Mouse (Mus musculus): ENCODE measurements around the gene Gm20388. TPM values are rescaled to one million over a fixed set of nuclear protein-coding genes. Genes with fewer than 3 reads are reported as not detected.

The Gm20388 gene
- polyA plus RNA-seq, 1 experiment from 2014 or later, result 2.5 TPM

- no peaks in the 10 kb centered on the region for H3K9me3 ChIP-seq (replicated peaks)
- no peak for DNase-seq (ENCODE audit: low spot score)
- 32% methylated on average over 18 of the region's 18 CpGs for WGBS
- H3K36me3 ChIP-seq, result no peaks in the 10 kb centered on the region
- H3K4me3 ChIP-seq, result no peak overlapping the region
- peaks cover 38% of the 10 kb centered on the region for H3K4me1 ChIP-seq
- H3K27ac ChIP-seq, result no peak overlapping the region
- H3K27me3 ChIP-seq (ENCODE audit: low read depth, poor library complexity, severe bottlenecking), result peaks cover 91% of the 10 kb centered on the region
Measured at GRCm38 (mm10) chr8:121023736-121024135, 1113.1 kb downstream of the Gm20388 start.

- no peak overlapping the region for H3K27ac ChIP-seq
- 72% methylated on average over 5 of the region's 5 CpGs for WGBS
Measured at GRCm38 (mm10) chr8:121025486-121025885, 1114.8 kb downstream of the Gm20388 start.

GRCm38 (mm10) chr8:121027787-121028186 is 1117.1 kb downstream of the Gm20388 start:
- Histone ChIP-seq H3K36me3 (no peaks in the 10 kb centered on the region), H3K27me3 (ENCODE audit: low read depth, poor library complexity, severe bottlenecking) (peaks cover 90% of the 10 kb centered on the region), H3K4me3 (no peak overlapping the region), H3K27ac (peak overlapping the region; percentile 6; the same call in 1 of the 2 replicates), H3K4me1 (peaks cover 26% of the 10 kb centered on the region), H3K9me3 (replicated peaks) (no peaks in the 10 kb centered on the region)
- no peak for DNase-seq (ENCODE audit: low spot score)
- 17% methylated on average over 13 of the region's 13 CpGs for WGBS

More at GRCm38 (mm10) chr8:121025486-121025885, 1114.8 kb downstream of the Gm20388 start:
- no peak overlapping the region for H3K4me3 ChIP-seq
- H3K27me3 ChIP-seq (ENCODE audit: low read depth, poor library complexity, severe bottlenecking), result peaks cover 90% of the 10 kb centered on the region
- DNase-seq (ENCODE audit: low spot score), result no peak
- H3K4me1 ChIP-seq, result peaks cover 43% of the 10 kb centered on the region
- no peaks in the 10 kb centered on the region for H3K36me3 ChIP-seq
- no peaks in the 10 kb centered on the region for H3K9me3 ChIP-seq (replicated peaks)

GRCm38 (mm10) chr8:121029076-121029475 is 1118.4 kb downstream of the Gm20388 start:
- no peak for DNase-seq (ENCODE audit: low spot score)
- H3K4me1 ChIP-seq, result peaks cover 27% of the 10 kb centered on the region
- H3K27ac ChIP-seq, result no peak overlapping the region
- H3K9me3 ChIP-seq (replicated peaks), result no peaks in the 10 kb centered on the region
- H3K36me3 ChIP-seq, result no peaks in the 10 kb centered on the region
- no peak overlapping the region for H3K4me3 ChIP-seq
- H3K27me3 ChIP-seq (ENCODE audit: low read depth, poor library complexity, severe bottlenecking), result peaks cover 90% of the 10 kb centered on the region
- 94% methylated on average over 6 of the region's 6 CpGs for WGBS

GRCm38 (mm10) chr8:121030496-121031040 is 1119.9 kb downstream of the Gm20388 start:
- Histone ChIP-seq H3K4me1 (peaks cover 30% of the 10 kb centered on the region), H3K27ac (no peak overlapping the region), H3K9me3 (replicated peaks) (no peaks in the 10 kb centered on the region), H3K36me3 (no peaks in the 10 kb centered on the region), H3K27me3 (ENCODE audit: low read depth, poor library complexity, severe bottlenecking) (peaks cover 92% of the 10 kb centered on the region), H3K4me3 (no peak overlapping the region)
- 78% methylated on average over 10 of the region's 10 CpGs for WGBS
- no peak for DNase-seq (ENCODE audit: low spot score)

GRCm38 (mm10) chr8:121033299-121034013 is 1122.8 kb downstream of the Gm20388 start:
- 49% methylated on average over 20 of the region's 20 CpGs for WGBS
- no peak overlapping the region for H3K4me3 ChIP-seq
- no peaks in the 10 kb centered on the region for H3K36me3 ChIP-seq
- no peaks in the 10 kb centered on the region for H3K9me3 ChIP-seq (replicated peaks)
- H3K27ac ChIP-seq, result no peak overlapping the region
- peaks cover 19% of the 10 kb centered on the region for H3K4me1 ChIP-seq
- H3K27me3 ChIP-seq (ENCODE audit: low read depth, poor library complexity, severe bottlenecking), result peaks cover 96% of the 10 kb centered on the region
- DNase-seq (ENCODE audit: low spot score), result no peak

- WGBS, result 86% methylated on average over 8 of the region's 8 CpGs
- DNase-seq (ENCODE audit: low spot score), result no peak
- peaks cover 99% of the 10 kb centered on the region for H3K27me3 ChIP-seq (ENCODE audit: low read depth, poor library complexity, severe bottlenecking)
Measured at GRCm38 (mm10) chr8:121035611-121036010, 1125.0 kb downstream of the Gm20388 start.

GRCm38 (mm10) chr8:121043719-121044440 is 1133.2 kb downstream of the Gm20388 start:
- Histone ChIP-seq H3K4me1 (peaks cover 10% of the 10 kb centered on the region), H3K4me3 (no peak overlapping the region), H3K9me3 (replicated peaks) (no peaks in the 10 kb centered on the region), H3K27me3 (ENCODE audit: low read depth, poor library complexity, severe bottlenecking) (peaks cover 58% of the 10 kb centered on the region), H3K27ac (no peak overlapping the region), H3K36me3 (no peaks in the 10 kb centered on the region)
- DNase-seq (ENCODE audit: low spot score), result no peak
- 60% methylated on average over 19 of the region's 19 CpGs for WGBS

More at GRCm38 (mm10) chr8:121035611-121036010, 1125.0 kb downstream of the Gm20388 start:
- Histone ChIP-seq H3K4me3 (no peak overlapping the region), H3K36me3 (no peaks in the 10 kb centered on the region), H3K4me1 (peaks cover 14% of the 10 kb centered on the region), H3K27ac (no peak overlapping the region), H3K9me3 (replicated peaks) (no peaks in the 10 kb centered on the region)

- Histone ChIP-seq H3K9me3 (replicated peaks) (no peaks in the 10 kb centered on the region), H3K27me3 (ENCODE audit: low read depth, poor library complexity, severe bottlenecking) (peaks cover 46% of the 10 kb centered on the region)
Measured at GRCm38 (mm10) chr8:121047441-121047840, 1136.8 kb downstream of the Gm20388 start.

GRCm38 (mm10) chr8:121058081-121058480 is 1147.4 kb downstream of the Gm20388 start:
- no peaks in the 10 kb centered on the region for H3K9me3 ChIP-seq (replicated peaks)
- H3K36me3 ChIP-seq, result no peaks in the 10 kb centered on the region
- WGBS, result 73% methylated on average over 9 of the region's 9 CpGs
- 0 out of 2 replicates have a peak overlapping the region, but pooled peaks have one; percentile 4 for H3K27ac ChIP-seq
- H3K4me1 ChIP-seq, result peaks cover 13% of the 10 kb centered on the region
- no peak for DNase-seq (ENCODE audit: low spot score)
- H3K27me3 ChIP-seq (ENCODE audit: low read depth, poor library complexity, severe bottlenecking), result peaks cover 79% of the 10 kb centered on the region
- H3K4me3 ChIP-seq, result no peak overlapping the region

More at GRCm38 (mm10) chr8:121047441-121047840, 1136.8 kb downstream of the Gm20388 start:
- 71% methylated on average over 9 of the region's 9 CpGs for WGBS
- Histone ChIP-seq H3K27ac (no peak overlapping the region), H3K4me3 (no peak overlapping the region), H3K4me1 (peaks cover 10% of the 10 kb centered on the region), H3K36me3 (no peaks in the 10 kb centered on the region)
- DNase-seq (ENCODE audit: low spot score), result no peak

- peaks cover 84% of the 10 kb centered on the region for H3K27me3 ChIP-seq (ENCODE audit: low read depth, poor library complexity, severe bottlenecking)
- no peak for DNase-seq (ENCODE audit: low spot score)
- peaks cover 19% of the 10 kb centered on the region for H3K4me1 ChIP-seq
- no peak overlapping the region for H3K4me3 ChIP-seq
- H3K36me3 ChIP-seq, result no peaks in the 10 kb centered on the region
- H3K9me3 ChIP-seq (replicated peaks), result no peaks in the 10 kb centered on the region
- no peak overlapping the region for H3K27ac ChIP-seq
- 90% methylated on average over 7 of the region's 7 CpGs for WGBS
Measured at GRCm38 (mm10) chr8:121059098-121059497, 1148.5 kb downstream of the Gm20388 start.

- DNase-seq (ENCODE audit: low spot score), result no peak
- 89% methylated on average over 6 of the region's 6 CpGs for WGBS
- no peak overlapping the region for H3K27ac ChIP-seq
- H3K36me3 ChIP-seq, result no peaks in the 10 kb centered on the region
- H3K4me1 ChIP-seq, result peaks cover 15% of the 10 kb centered on the region; the same call in 1 of the 2 replicates
- no peak overlapping the region for H3K4me3 ChIP-seq
- no peaks in the 10 kb centered on the region for H3K9me3 ChIP-seq (replicated peaks)
- H3K27me3 ChIP-seq (ENCODE audit: low read depth, poor library complexity, severe bottlenecking), result peaks cover 80% of the 10 kb centered on the region
Measured at GRCm38 (mm10) chr8:121062521-121062920, 1151.9 kb downstream of the Gm20388 start.

- no peak for DNase-seq (ENCODE audit: low spot score)
- Histone ChIP-seq H3K4me3 (no peak overlapping the region), H3K9me3 (replicated peaks) (no peaks in the 10 kb centered on the region), H3K36me3 (no peaks in the 10 kb centered on the region), H3K27me3 (ENCODE audit: low read depth, poor library complexity, severe bottlenecking) (peaks cover 81% of the 10 kb centered on the region), H3K4me1 (peaks cover 8% of the 10 kb centered on the region; the same call in 1 of the 2 replicates), H3K27ac (peak overlapping the region; percentile 71)
- WGBS, result 70% methylated on average over 13 of the region's 13 CpGs
Measured at GRCm38 (mm10) chr8:121063649-121064048, 1153.0 kb downstream of the Gm20388 start.
